Mouse (Mus musculus): ENCODE results near the gene Ang4. TPM values are rescaled to one million over a fixed set of nuclear protein-coding genes. Genes with fewer than 3 reads are reported as not detected.
A peak's percentile ranks its signal among the peaks of the same experiment; 100 is the strongest.

Gene Ang4
- not detected in 2 replicates for polyA plus RNA-seq (2014; fragmentation: Nextera tagmentation; extraction: Ambion mirVana)

GRCm38 (mm10) chr14:51773490-51773889, at the start of gene Ang4:
Ang4 (minus strand) TSS chr14:51773590.
- no peaks in the 10 kb centered on the region for H3K9me3 ChIP-seq (ENCODE audit: control insufficient read depth, low read length)
- H3K27ac ChIP-seq (replicated peaks in 1 of 2; ENCODE audit: control insufficient read depth in 1 of 2, insufficient read depth in 1 of 2, low read depth in 2 of 2, low read length in 2 of 2): no peak within 1 kb of the TSS
- H3K27me3 ChIP-seq (ENCODE audit: control insufficient read depth, insufficient read depth, low read length): no peaks in the 10 kb centered on the region
- WGBS: 69% methylated on average over 5 of the region's 5 CpGs
- ATAC-seq (ENCODE audit: insufficient number of reproducible peaks, insufficient read depth, low FRiP score, low read depth): no peak
- H3K36me3 ChIP-seq (ENCODE audit: control insufficient read depth, insufficient read depth, low read length): no peaks in the 10 kb centered on the region
- H3K9ac ChIP-seq (ENCODE audit: low read length): no peak within 1 kb of the TSS
- H3K4me2 ChIP-seq (ENCODE audit: low read length): no peak within 1 kb of the TSS
- no peak within 1 kb of the TSS for H3K4me3 ChIP-seq (ENCODE audit: control insufficient read depth in 1 of 2, insufficient read depth in 1 of 2, low read depth in 1 of 2, low read length in 2 of 2)
- no peaks in the 10 kb centered on the region for H3K4me1 ChIP-seq (ENCODE audit: control insufficient read depth in 2 of 2, insufficient read depth in 2 of 2, low read length in 2 of 2)

DNA sequence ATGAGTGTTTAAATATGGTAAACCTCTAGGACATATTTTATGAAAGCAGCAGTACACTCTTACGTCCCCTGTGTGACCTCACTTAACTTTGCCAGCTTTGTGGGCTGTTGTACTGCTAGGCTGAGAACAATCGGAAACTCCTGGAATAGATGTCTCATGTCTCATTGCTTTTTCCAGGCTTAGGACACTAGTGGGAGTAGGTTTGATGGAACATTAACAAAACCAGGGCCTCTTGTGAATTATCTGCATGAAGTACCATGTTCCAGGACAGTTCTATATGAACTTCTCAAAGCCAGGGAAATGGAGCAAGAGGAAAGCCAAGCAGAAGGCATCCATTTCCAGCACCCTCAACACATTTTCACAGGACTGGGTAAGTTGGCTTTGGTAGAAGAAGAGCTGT, 26.4 kb upstream of the Ang4 start, which contains the start of gene AY358078:
AY358078 (plus strand) TSS at position 301 of the 400 bp plus-strand sequence.
- H3K4me3 ChIP-seq (ENCODE audit: control insufficient read depth in 1 of 2, insufficient read depth in 1 of 2, low read depth in 1 of 2, low read length in 2 of 2): no peak within 1 kb of the TSS
- H3K9ac ChIP-seq (ENCODE audit: low read length): no peak within 1 kb of the TSS
- 71% methylated on average over 2 of the region's 2 CpGs for WGBS
- no peaks in the 10 kb centered on the region for H3K4me1 ChIP-seq (ENCODE audit: control insufficient read depth in 2 of 2, insufficient read depth in 2 of 2, low read length in 2 of 2)
- H3K4me2 ChIP-seq (ENCODE audit: low read length): no peak within 1 kb of the TSS
- no peak within 1 kb of the TSS for H3K27ac ChIP-seq (replicated peaks in 1 of 2; ENCODE audit: control insufficient read depth in 1 of 2, insufficient read depth in 1 of 2, low read depth in 2 of 2, low read length in 2 of 2)
- H3K36me3 ChIP-seq (ENCODE audit: control insufficient read depth, insufficient read depth, low read length): no peaks in the 10 kb centered on the region
- no peak for ATAC-seq (ENCODE audit: insufficient number of reproducible peaks, insufficient read depth, low FRiP score, low read depth)
- H3K9me3 ChIP-seq (ENCODE audit: control insufficient read depth, low read length): no peaks in the 10 kb centered on the region
- H3K27me3 ChIP-seq (ENCODE audit: control insufficient read depth, insufficient read depth, low read length): no peaks in the 10 kb centered on the region

DNA sequence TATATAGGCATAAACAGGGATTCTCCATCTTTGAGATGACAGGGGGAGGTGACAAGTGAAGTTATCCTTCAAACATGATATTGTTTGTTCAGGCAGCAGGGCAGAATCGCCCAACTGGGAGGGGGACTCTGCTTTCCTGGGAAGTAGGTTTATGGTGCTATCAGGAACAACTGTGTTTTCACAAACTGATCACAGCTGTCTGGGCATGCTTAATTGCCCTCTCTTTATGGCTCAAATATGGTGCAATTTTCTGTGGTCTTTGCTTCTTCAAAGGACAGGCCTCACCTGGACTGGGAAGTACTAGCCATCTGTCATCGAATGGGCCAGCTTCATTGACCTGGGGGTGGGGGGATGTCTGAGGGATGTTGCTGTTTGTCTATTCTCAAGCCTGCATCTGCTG, 20.7 kb upstream of the Ang4 start:
- 73% methylated on average over 2 of the region's 2 CpGs for WGBS
- Histone ChIP-seq H3K4me1 (ENCODE audit: control insufficient read depth in 2 of 2, insufficient read depth in 2 of 2, low read length in 2 of 2) (no peaks in the 10 kb centered on the region), H3K9ac (ENCODE audit: low read length) (no peak overlapping the region)

GRCm38 (mm10) chr14:51789196-51789595, 15.8 kb upstream of the Ang4 start:
- WGBS: 86% methylated on average over 2 of the region's 2 CpGs
- Histone ChIP-seq H3K9me3 (ENCODE audit: control insufficient read depth, low read length) (no peaks in the 10 kb centered on the region), H3K4me2 (ENCODE audit: low read length) (no peak overlapping the region), H3K9ac (ENCODE audit: low read length) (no peak overlapping the region), H3K4me1 (ENCODE audit: control insufficient read depth in 2 of 2, insufficient read depth in 2 of 2, low read length in 2 of 2) (peaks cover 2 to 11% of the 10 kb centered on the region in 2 experiments; a peak in 2 of 4 replicates), H3K27me3 (ENCODE audit: control insufficient read depth, insufficient read depth, low read length) (no peaks in the 10 kb centered on the region), H3K4me3 (ENCODE audit: control insufficient read depth in 1 of 2, insufficient read depth in 1 of 2, low read depth in 1 of 2, low read length in 2 of 2) (no peak overlapping the region), H3K27ac (replicated peaks in 1 of 2; ENCODE audit: control insufficient read depth in 1 of 2, insufficient read depth in 1 of 2, low read depth in 2 of 2, low read length in 2 of 2) (no peak overlapping the region), H3K36me3 (ENCODE audit: control insufficient read depth, insufficient read depth, low read length) (no peaks in the 10 kb centered on the region)
- ATAC-seq (ENCODE audit: insufficient number of reproducible peaks, insufficient read depth, low FRiP score, low read depth): no peak

More for the DNA sequence above, 20.7 kb upstream of the Ang4 start:
- no peak for ATAC-seq (ENCODE audit: insufficient number of reproducible peaks, insufficient read depth, low FRiP score, low read depth)
- no peak overlapping the region for H3K4me3 ChIP-seq (ENCODE audit: control insufficient read depth in 1 of 2, insufficient read depth in 1 of 2, low read depth in 1 of 2, low read length in 2 of 2)
- H3K27me3 ChIP-seq (ENCODE audit: control insufficient read depth, insufficient read depth, low read length): no peaks in the 10 kb centered on the region
- H3K27ac ChIP-seq (replicated peaks in 1 of 2; ENCODE audit: control insufficient read depth in 1 of 2, insufficient read depth in 1 of 2, low read depth in 2 of 2, low read length in 2 of 2): no peak overlapping the region
- no peaks in the 10 kb centered on the region for H3K9me3 ChIP-seq (ENCODE audit: control insufficient read depth, low read length)
- no peaks in the 10 kb centered on the region for H3K36me3 ChIP-seq (ENCODE audit: control insufficient read depth, insufficient read depth, low read length)
- no peak overlapping the region for H3K4me2 ChIP-seq (ENCODE audit: low read length)

GRCm38 (mm10) chr14:51787061-51787460, 13.7 kb upstream of the Ang4 start:
- H3K9me3 ChIP-seq (ENCODE audit: control insufficient read depth, low read length): no peaks in the 10 kb centered on the region
- no peak for ATAC-seq (ENCODE audit: insufficient number of reproducible peaks, insufficient read depth, low FRiP score, low read depth)
- 0 out of 4 replicates have a peak overlapping the region, but pooled peaks of 1 of the 2 experiments have one; percentile 28 for H3K27ac ChIP-seq (replicated peaks in 1 of 2; ENCODE audit: control insufficient read depth in 1 of 2, insufficient read depth in 1 of 2, low read depth in 2 of 2, low read length in 2 of 2)
- peaks cover 2 to 11% of the 10 kb centered on the region in 2 experiments; a peak in 2 of 4 replicates for H3K4me1 ChIP-seq (ENCODE audit: control insufficient read depth in 2 of 2, insufficient read depth in 2 of 2, low read length in 2 of 2)
- no peaks in the 10 kb centered on the region for H3K27me3 ChIP-seq (ENCODE audit: control insufficient read depth, insufficient read depth, low read length)
- 54% methylated on average over 5 of the region's 5 CpGs for WGBS
- no peak overlapping the region for H3K4me2 ChIP-seq (ENCODE audit: low read length)
- H3K36me3 ChIP-seq (ENCODE audit: control insufficient read depth, insufficient read depth, low read length): no peaks in the 10 kb centered on the region
- no peak overlapping the region for H3K4me3 ChIP-seq (ENCODE audit: control insufficient read depth in 1 of 2, insufficient read depth in 1 of 2, low read depth in 1 of 2, low read length in 2 of 2)
- no peak overlapping the region for H3K9ac ChIP-seq (ENCODE audit: low read length)

DNA sequence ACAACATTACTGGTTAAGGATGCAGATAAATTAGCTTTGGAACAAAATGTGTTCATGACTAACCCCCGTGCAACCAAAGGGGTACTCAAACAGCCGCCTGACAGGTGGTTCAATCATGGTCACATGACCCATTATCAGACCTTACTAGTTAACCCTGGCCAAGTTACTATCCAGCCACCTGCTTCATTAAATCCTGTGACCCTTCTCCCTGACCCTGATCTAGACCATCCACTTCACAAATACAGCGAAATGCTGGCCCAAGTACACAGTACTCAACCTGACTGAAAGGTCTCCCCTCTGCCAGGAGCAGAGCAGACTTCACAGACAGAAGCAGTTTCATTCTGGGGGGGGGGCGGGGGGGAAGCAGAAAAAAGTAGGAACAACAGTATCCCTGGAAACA, 12.9 kb upstream of the Ang4 start:
- Histone ChIP-seq H3K36me3 (ENCODE audit: control insufficient read depth, insufficient read depth, low read length) (no peaks in the 10 kb centered on the region), H3K9me3 (ENCODE audit: control insufficient read depth, low read length) (no peaks in the 10 kb centered on the region), H3K4me3 (ENCODE audit: control insufficient read depth in 1 of 2, insufficient read depth in 1 of 2, low read depth in 1 of 2, low read length in 2 of 2) (no peak overlapping the region), H3K9ac (ENCODE audit: low read length) (no peak overlapping the region), H3K27me3 (ENCODE audit: control insufficient read depth, insufficient read depth, low read length) (no peaks in the 10 kb centered on the region), H3K4me1 (ENCODE audit: control insufficient read depth in 2 of 2, insufficient read depth in 2 of 2, low read length in 2 of 2) (peaks cover 2 to 11% of the 10 kb centered on the region in 2 experiments; a peak in 2 of 4 replicates), H3K4me2 (ENCODE audit: low read length) (no peak overlapping the region), H3K27ac (replicated peaks in 1 of 2; ENCODE audit: control insufficient read depth in 1 of 2, insufficient read depth in 1 of 2, low read depth in 2 of 2, low read length in 2 of 2) (no peak overlapping the region)
- ATAC-seq (ENCODE audit: insufficient number of reproducible peaks, insufficient read depth, low FRiP score, low read depth): no peak
- WGBS: 66% methylated on average over 4 of the region's 4 CpGs

- no peak overlapping the region for H3K27ac ChIP-seq (replicated peaks in 1 of 2; ENCODE audit: control insufficient read depth in 1 of 2, insufficient read depth in 1 of 2, low read depth in 2 of 2, low read length in 2 of 2)
- H3K4me2 ChIP-seq (ENCODE audit: low read length): no peak overlapping the region
- no peaks in the 10 kb centered on the region for H3K4me1 ChIP-seq (ENCODE audit: control insufficient read depth in 2 of 2, insufficient read depth in 2 of 2, low read length in 2 of 2)
- no peaks in the 10 kb centered on the region for H3K9me3 ChIP-seq (ENCODE audit: control insufficient read depth, low read length)
- ATAC-seq (ENCODE audit: insufficient number of reproducible peaks, insufficient read depth, low FRiP score, low read depth): no peak
- WGBS: 70% methylated on average over 4 of the region's 4 CpGs
- no peaks in the 10 kb centered on the region for H3K27me3 ChIP-seq (ENCODE audit: control insufficient read depth, insufficient read depth, low read length)
- no peak overlapping the region for H3K4me3 ChIP-seq (ENCODE audit: control insufficient read depth in 1 of 2, insufficient read depth in 1 of 2, low read depth in 1 of 2, low read length in 2 of 2)
- no peak overlapping the region for H3K9ac ChIP-seq (ENCODE audit: low read length)
- no peaks in the 10 kb centered on the region for H3K36me3 ChIP-seq (ENCODE audit: control insufficient read depth, insufficient read depth, low read length)
These were observed 5.6 kb upstream of the Ang4 start for GRCm38 (mm10) chr14:51778865-51779481.

DNA sequence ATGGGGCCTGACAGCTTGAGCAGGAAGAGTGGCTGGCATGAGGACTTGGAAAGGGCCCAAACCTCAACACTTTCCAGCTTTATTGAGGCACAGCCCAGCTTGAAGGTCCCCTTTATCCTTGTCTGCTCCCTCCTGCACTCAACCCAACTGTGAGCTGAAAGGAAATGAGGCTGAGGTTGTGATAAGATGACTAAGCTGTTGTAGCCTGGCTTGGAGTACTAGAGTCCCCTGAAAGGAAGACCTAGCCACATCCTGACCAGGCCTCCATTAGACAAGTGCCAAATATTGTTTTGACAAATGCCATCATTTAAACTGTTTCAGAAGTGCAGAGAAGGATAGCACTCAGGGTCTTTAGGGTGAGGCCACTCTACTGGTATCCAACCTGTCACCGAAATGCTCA, 4.4 kb upstream of the Ang4 start:
- H3K9me3 ChIP-seq (ENCODE audit: control insufficient read depth, low read length): no peaks in the 10 kb centered on the region
- no peak overlapping the region for H3K4me2 ChIP-seq (ENCODE audit: low read length)
- H3K4me3 ChIP-seq (ENCODE audit: control insufficient read depth in 1 of 2, insufficient read depth in 1 of 2, low read depth in 1 of 2, low read length in 2 of 2): no peak overlapping the region
- H3K27me3 ChIP-seq (ENCODE audit: control insufficient read depth, insufficient read depth, low read length): no peaks in the 10 kb centered on the region
- ATAC-seq (ENCODE audit: insufficient number of reproducible peaks, insufficient read depth, low FRiP score, low read depth): no peak
- H3K9ac ChIP-seq (ENCODE audit: low read length): no peak overlapping the region
- WGBS: 100% methylated on average over 1 of the region's 1 CpGs
- no peaks in the 10 kb centered on the region for H3K4me1 ChIP-seq (ENCODE audit: control insufficient read depth in 2 of 2, insufficient read depth in 2 of 2, low read length in 2 of 2)
- no peak overlapping the region for H3K27ac ChIP-seq (replicated peaks in 1 of 2; ENCODE audit: control insufficient read depth in 1 of 2, insufficient read depth in 1 of 2, low read depth in 2 of 2, low read length in 2 of 2)
- H3K36me3 ChIP-seq (ENCODE audit: control insufficient read depth, insufficient read depth, low read length): no peaks in the 10 kb centered on the region

All from heart, embryonic 14.5 days (tissue).